In genomic region chr6:122508494-122508893, GRCm38 (mm10) we compare ENCODE assay signal across 17 mouse cellular contexts. TPM values are rescaled to one million over a fixed set of nuclear protein-coding genes. Genes with fewer than 3 reads are reported as not detected.
A peak's percentile ranks its signal among the peaks of the same experiment; 100 is the strongest.
DNase-seq lines count a peak whose midpoint lies in the region; ATAC-seq lines count a peak whose summit lies in the region.
"Had no signal": no experiment of that assay in that cellular context is flagged by ENCODE, and none has a peak within 500 bp of the region (broad histone marks: within the 10 kb centered on the region; RNA-seq: fewer than 3 reads in every experiment).

No protein-coding gene starts in this region.

- no peak overlapping the region for H3K4me3 ChIP-seq in heart, embryonic 15.5 days
- H3K4me3 ChIP-seq in forebrain, embryonic 12.5 days (replicated peaks): no peak overlapping the region
- H3K4me3 ChIP-seq: hindbrain, embryonic 15.5 days; lung, embryonic 15.5 days had no signal

- peak; percentile 77; the same call in 1 of the 2 replicates for ATAC-seq in heart, embryonic 15.5 days (replicated peaks; ENCODE audit: insufficient number of reproducible peaks, insufficient read depth, low FRiP score, low read depth)
- ATAC-seq in forebrain, embryonic 12.5 days (ENCODE audit: low FRiP score): no peak
- ATAC-seq: forebrain, embryonic 16.5 days had no signal

- WGBS in heart, embryonic 15.5 days: 42% methylated on average over 8 of the region's 8 CpGs
- 94% methylated on average over 8 of the region's 8 CpGs for WGBS in forebrain, embryonic 12.5 days

- DNase-seq in gastrocnemius, adult 18-20 months (ENCODE audit: low spot score): peak; percentile 84
- peak; percentile 51 to 70 for DNase-seq in gastrocnemius, postnatal 36 days
- peak; percentile 28 for DNase-seq in lung, postnatal 36 days
- DNase-seq in adrenal gland, adult 2 months: no peak
- DNase-seq in spleen, postnatal 10 days (ENCODE audit: low spot score in 2 of 2): no peak
- DNase-seq: adrenal gland, postnatal 25 days; cerebellum, adult 18-20 months; kidney, adult 8-10 months; midbrain, embryonic 14.5 days had no signal

- H3K9ac ChIP-seq in heart, embryonic 15.5 days: no peak overlapping the region
- no peak overlapping the region for H3K9ac ChIP-seq in forebrain, embryonic 12.5 days
- H3K9ac ChIP-seq: hindbrain, embryonic 15.5 days; lung, embryonic 15.5 days had no signal

- H3K9me3 ChIP-seq in heart, embryonic 15.5 days (replicated peaks): no peaks in the 10 kb centered on the region
- no peaks in the 10 kb centered on the region for H3K9me3 ChIP-seq in forebrain, embryonic 12.5 days
- H3K9me3 ChIP-seq: hindbrain, embryonic 15.5 days; lung, embryonic 15.5 days had no signal

- H3K27ac ChIP-seq in heart, embryonic 15.5 days: peak overlapping the region; percentile 70
- H3K27ac ChIP-seq in forebrain, embryonic 12.5 days: no peak overlapping the region
- H3K27ac ChIP-seq: hindbrain, embryonic 15.5 days; lung, embryonic 15.5 days had no signal

- no peaks in the 10 kb centered on the region; the same call in 1 of the 2 replicates for H3K27me3 ChIP-seq in heart, embryonic 15.5 days
- 0 out of 2 replicates have a peak, but pooled peaks cover 3% of the 10 kb centered on the region for H3K27me3 ChIP-seq in forebrain, embryonic 12.5 days
- H3K27me3 ChIP-seq: hindbrain, embryonic 15.5 days; lung, embryonic 15.5 days had no signal

- H3K4me2 ChIP-seq in heart, embryonic 15.5 days: no peak overlapping the region
- no peak overlapping the region for H3K4me2 ChIP-seq in forebrain, embryonic 12.5 days
- H3K4me2 ChIP-seq: hindbrain, embryonic 15.5 days; lung, embryonic 15.5 days had no signal

- no peaks in the 10 kb centered on the region for H3K4me1 ChIP-seq in heart, embryonic 15.5 days (replicated peaks)
- H3K4me1 ChIP-seq in forebrain, embryonic 12.5 days: no peaks in the 10 kb centered on the region
- H3K4me1 ChIP-seq: hindbrain, embryonic 15.5 days had no signal

- intact Hi-C loops in gastrocnemius, postnatal 36 days (cut with DNase I): no loop called here

- no peaks in the 10 kb centered on the region for H3K36me3 ChIP-seq in heart, embryonic 15.5 days
- H3K36me3 ChIP-seq in forebrain, embryonic 12.5 days (replicated peaks): no peaks in the 10 kb centered on the region
- H3K36me3 ChIP-seq: hindbrain, embryonic 15.5 days; lung, embryonic 15.5 days had no signal

RNA-seq across cellular contexts. Expression of gene Mfap5, which starts 2.8 kb away (rescaled TPM):
- 10 to 100 TPM; 17.1 to 24.2 TPM for total RNA-seq in gastrocnemius, adult 18-20 months (2021)
- 10 to 100 TPM; 36.4 to 38.2 TPM for total RNA-seq in gastrocnemius, postnatal 36 days (2021)
- polyA plus RNA-seq in heart, embryonic 15.5 days (2015; fragmentation: Nextera tagmentation; extraction: Ambion mirVana): 32.9 and 36.3 TPM in 2 replicates
- total RNA-seq in adrenal gland, adult 2 months (2021): 10 to 100 TPM; 15.5 to 22.6 TPM
- 38.2 and 38.8 TPM in 2 replicates for polyA plus RNA-seq in adrenal gland, adult 2 months (2012; rRNA removed)
- polyA plus RNA-seq in forebrain, embryonic 12.5 days (2016; fragmentation: Nextera tagmentation; extraction: Ambion mirVana): 0.51 and 0.75 TPM in 2 replicates
- total RNA-seq: left cerebral cortex, postnatal 36 days had no signal

RNA-seq across cellular contexts. Expression of gene Rimklb, which starts 9.9 kb away (rescaled TPM):
- under 1 TPM; 0.21 to 0.38 TPM for total RNA-seq in gastrocnemius, adult 18-20 months (2021)
- under 1 TPM in 1 of 2 experiments, not detected in 1; 0.79 TPM for total RNA-seq in gastrocnemius, postnatal 36 days (2021)
- polyA plus RNA-seq in heart, embryonic 15.5 days (2015; fragmentation: Nextera tagmentation; extraction: Ambion mirVana): 0.94 and 4.5 TPM in 2 replicates
- total RNA-seq in adrenal gland, adult 2 months (2021): not detected
- polyA plus RNA-seq in adrenal gland, adult 2 months (2012; rRNA removed): 0.09 TPM in 1 of 2 replicates, not detected in the other
- polyA plus RNA-seq in forebrain, embryonic 12.5 days (2016; fragmentation: Nextera tagmentation; extraction: Ambion mirVana): 81.6 and 84.6 TPM in 2 replicates
- total RNA-seq: CH12.LX had no signal

RNA-seq across cellular contexts. Expression of gene Aicda, which starts 45.1 kb away (rescaled TPM):
- not detected for total RNA-seq in gastrocnemius, adult 18-20 months (2021)
- total RNA-seq in gastrocnemius, postnatal 36 days (2021): not detected
- 0.14 TPM in 1 of 2 replicates, not detected in the other for polyA plus RNA-seq in heart, embryonic 15.5 days (2015; fragmentation: Nextera tagmentation; extraction: Ambion mirVana)
- total RNA-seq in adrenal gland, adult 2 months (2021): not detected
- polyA plus RNA-seq in adrenal gland, adult 2 months (2012; rRNA removed): not detected in 2 replicates
- not detected in 2 replicates for polyA plus RNA-seq in forebrain, embryonic 12.5 days (2016; fragmentation: Nextera tagmentation; extraction: Ambion mirVana)
- total RNA-seq: adrenal gland, postnatal 25 days; left cerebral cortex, postnatal 36 days had no signal
- polyA plus RNA-seq: lung, embryonic 15.5 days; neural tube, embryonic 11.5 days had no signal

Comparison
In these comparisons a context has a peak if more than half of its experiments do, and no peak if none do; other contexts are left out.
1. DNase-seq: peak in gastrocnemius, adult 18-20 months (single experiment), gastrocnemius, postnatal 36 days (2 of 2) and lung, postnatal 36 days (single experiment); none in adrenal gland, adult 2 months (single experiment) and spleen, postnatal 10 days (0 of 2).